Mouse (Mus musculus) heart, adult 2 months (tissue): Measurements from ENCODE around the gene Hdac4. TPM values are rescaled to one million over a fixed set of nuclear protein-coding genes. Genes with fewer than 3 reads are reported as not detected.

ENCODE experiments used
- DNase-seq, 2 experiments: peaks; one replicate each; pipeline ENCODE4 v3.0.0; 2021
- H3K27ac ChIP-seq: fragments of 200-600 bp; 2 replicates; pipeline ENCODE4 v1.8.1; 2022
- H3K27me3 ChIP-seq: fragments of 200-500 bp; 2 replicates; pipeline ENCODE4 v1.6.1; 2012; ENCODE audit warnings: mild to moderate bottlenecking, low read length, inconsistent platforms, mixed read lengths; ENCODE audit not compliant: control insufficient read depth, insufficient read depth
- H3K36me3 ChIP-seq: fragments of 200-500 bp; 2 replicates; pipeline ENCODE4 v1.6.1; 2012; ENCODE audit warnings: low read length, inconsistent platforms; ENCODE audit not compliant: control insufficient read depth, insufficient read depth
- H3K4me1 ChIP-seq: fragments of 200-500 bp; 2 replicates; pipeline ENCODE4 v1.6.1; 2011; ENCODE audit warnings: low read length; ENCODE audit not compliant: control insufficient read depth, insufficient read depth
- H3K4me3 ChIP-seq: fragments of 200-600 bp; 2 replicates; pipeline ENCODE4 v1.8.1; 2022
- H3K79me2 ChIP-seq: fragments of 200-500 bp; replicated peaks from 2 replicates; pipeline ENCODE4 v1.6.1; 2012; ENCODE audit warnings: mild to moderate bottlenecking, inconsistent platforms, low read length, moderate library complexity, mixed read lengths; ENCODE audit not compliant: control insufficient read depth, insufficient read depth
- H3K9ac ChIP-seq: fragments of 200-500 bp; 2 replicates; pipeline ENCODE4 v1.6.1; 2012; ENCODE audit warnings: low read depth, mild to moderate bottlenecking, control low read depth, inconsistent platforms, low read length, mixed read lengths
- CTCF ChIP-seq: fragments of 200-600 bp; IDR thresholded peaks from 2 replicates; pipeline ENCODE4 v1.8.1; 2022; ENCODE audit warnings: antibody characterized with exemption, mild to moderate bottlenecking, moderate library complexity
- EP300 ChIP-seq: fragments of 200-500 bp; IDR thresholded peaks from 2 replicates; pipeline ENCODE4 v1.6.1; 2011; ENCODE audit warnings: low read depth, low read length, control low read depth; ENCODE audit not compliant: insufficient read depth
- POLR2A ChIP-seq: fragments of 200-500 bp; IDR thresholded peaks from 2 replicates; pipeline ENCODE4 v1.6.1; 2011; ENCODE audit warnings: mild to moderate bottlenecking, low read depth, low read length, control low read depth; ENCODE audit not compliant: insufficient read depth
- WGBS: fragments of 180-500 bp; shearing (Covaris S2); methylation state at CpG from one replicate; pipeline ENCODE4 v1.1.7; 2018; 5-methylcytosine and 5-hydroxymethylcytosine counted together
- intact Hi-C: fragments of 180-260 bp; cut with DNase I; formaldehyde crosslinking; loops from one replicate; pipeline ENCODE4 v1.15.1; 2025
- polyA plus RNA-seq: library from polyadenylated mRNA; depleted of rRNA; stranded (reverse); fragments of >200 nt; gene quantifications from 2 replicates; pipeline ENCODE4 v1.2.3, GENCODE M21; 2012
- total RNA-seq, 2 experiments: library from RNA; stranded (reverse); gene quantifications; 2 replicates each; pipeline ENCODE4 v1.2.3; 2021

The Hdac4 gene
- total and polyA plus RNA-seq, 3 experiments: 15.6 to 45.1 (median 41.3) TPM

DNA sequence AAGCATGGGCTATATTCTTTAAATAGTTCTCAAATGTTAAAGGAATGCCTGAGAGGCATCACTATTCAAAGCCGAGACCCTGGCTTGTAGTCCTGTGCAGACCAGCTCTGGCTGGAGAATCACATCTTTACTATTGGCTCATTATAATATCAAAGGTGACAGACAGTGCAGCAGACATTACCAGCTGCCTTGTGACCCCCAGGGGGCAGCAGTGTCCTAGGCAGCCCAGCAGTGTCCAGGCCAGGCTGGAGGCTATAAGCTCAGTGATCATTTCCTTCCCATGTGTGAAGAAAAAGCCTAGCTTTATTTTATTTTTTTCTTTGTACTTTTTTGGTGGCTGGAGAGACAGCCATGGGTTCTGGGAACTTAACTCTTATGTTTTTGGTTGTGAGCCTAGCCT lies 233.2 kb downstream of the Hdac4 start:
- no peak overlapping the region for H3K4me3 ChIP-seq
- WGBS: 70% methylated on average over 1 of the region's 1 CpGs

DNA sequence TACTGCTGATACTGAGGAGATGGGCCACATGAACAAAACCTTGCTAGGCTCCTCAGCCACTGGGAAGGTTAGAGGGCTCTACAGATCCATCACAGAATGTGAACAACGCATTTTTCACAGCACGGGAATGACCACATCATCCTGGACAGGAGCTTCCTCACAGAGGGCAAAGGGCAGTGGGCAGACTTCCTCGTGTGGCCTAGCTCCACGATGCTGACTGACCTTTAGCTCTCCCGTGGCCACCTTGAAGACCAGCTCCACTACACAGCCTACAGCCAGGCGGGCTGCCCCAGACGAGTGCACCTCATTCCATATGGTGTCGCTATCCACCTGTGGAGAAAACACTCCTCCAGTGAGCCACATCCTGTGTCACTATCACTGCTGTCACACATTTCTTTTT lies 234.3 kb downstream of the Hdac4 start:
- H3K27ac ChIP-seq: no peak overlapping the region
- no peaks in the 10 kb centered on the region for H3K36me3 ChIP-seq
- no peak overlapping the region for H3K4me3 ChIP-seq
- intact Hi-C loops: loop anchor here (5.0 kb wide), 1 partner anchor 651 kb away; no protein-coding TSS in a partner anchor
- H3K4me1 ChIP-seq: no peaks in the 10 kb centered on the region
- no peak for DNase-seq
- TF ChIP-seq EP300 (no peak), CTCF (no peak), POLR2A (no peak)
- H3K27me3 ChIP-seq: no peaks in the 10 kb centered on the region
- 62% methylated on average over 8 of the region's 8 CpGs for WGBS
- H3K9ac ChIP-seq: no peak overlapping the region
- H3K79me2 ChIP-seq: no peaks in the 10 kb centered on the region

More for the DNA sequence above, 233.2 kb downstream of the Hdac4 start:
- H3K9ac ChIP-seq: no peak overlapping the region
- DNase-seq: peak; percentile 66 to 78
- TF ChIP-seq CTCF: peak; percentile 92
- TF ChIP-seq POLR2A: no peak
- 0 out of 2 replicates have a peak, but pooled peaks have one; percentile 23 for TF ChIP-seq EP300
- no peaks in the 10 kb centered on the region for H3K27me3 ChIP-seq
- H3K27ac ChIP-seq: no peak overlapping the region
- no peaks in the 10 kb centered on the region for H3K4me1 ChIP-seq
- no peaks in the 10 kb centered on the region for H3K79me2 ChIP-seq
- intact Hi-C loops: loop anchor here (1.0 to 5.0 kb wide), 3 partner anchors 399 to 650 kb away; no protein-coding TSS in a partner anchor
- no peaks in the 10 kb centered on the region for H3K36me3 ChIP-seq

- TF ChIP-seq POLR2A (no peak), EP300 (no peak), CTCF (no peak)
- Histone ChIP-seq H3K27ac (no peak overlapping the region), H3K4me1 (no peaks in the 10 kb centered on the region), H3K27me3 (no peaks in the 10 kb centered on the region), H3K79me2 (no peaks in the 10 kb centered on the region), H3K4me3 (no peak overlapping the region), H3K36me3 (no peaks in the 10 kb centered on the region), H3K9ac (no peak overlapping the region)
- intact Hi-C loops: loop anchor here (5.0 kb wide), 1 partner anchor 652 kb away; no protein-coding TSS in a partner anchor
- 72% methylated on average over 3 of the region's 3 CpGs for WGBS
- no peak for DNase-seq
Observed at GRCm38 (mm10) chr1:91959891-91960290, 235.6 kb downstream of the Hdac4 start.

DNA sequence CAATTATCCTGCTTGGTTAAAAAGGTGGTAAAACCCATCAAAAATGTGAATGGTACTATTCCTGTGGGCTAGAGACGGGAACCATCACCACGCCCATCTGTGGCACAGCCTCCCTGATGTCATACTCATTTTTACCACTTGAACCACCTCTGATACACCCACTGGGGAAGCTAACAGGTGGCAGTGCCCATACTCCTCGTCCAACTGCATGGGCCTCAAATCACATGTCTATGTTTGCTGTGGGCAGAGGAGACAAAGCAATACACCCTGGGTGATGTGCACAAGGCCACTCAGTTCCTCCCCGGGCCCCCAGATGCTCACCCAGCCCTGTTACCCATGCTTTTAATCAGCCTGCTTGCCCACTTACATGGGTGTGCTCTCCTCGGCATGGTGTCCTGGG lies 236.5 kb downstream of the Hdac4 start:
- Histone ChIP-seq H3K4me3 (no peak overlapping the region), H3K36me3 (no peaks in the 10 kb centered on the region), H3K9ac (no peak overlapping the region), H3K4me1 (no peaks in the 10 kb centered on the region), H3K27me3 (no peaks in the 10 kb centered on the region), H3K79me2 (no peaks in the 10 kb centered on the region), H3K27ac (no peak overlapping the region)
- no peak for TF ChIP-seq CTCF
- intact Hi-C loops: no loop called here
- WGBS: 90% methylated on average over 5 of the region's 5 CpGs
- no peak for DNase-seq

GRCm38 (mm10) chr1:91956229-91956628 lies 239.3 kb downstream of the Hdac4 start:
- intact Hi-C loops: no loop called here
- H3K27me3 ChIP-seq: no peaks in the 10 kb centered on the region
- 81% methylated on average over 4 of the region's 4 CpGs for WGBS
- no peaks in the 10 kb centered on the region for H3K4me1 ChIP-seq
- H3K36me3 ChIP-seq: no peaks in the 10 kb centered on the region
- no peaks in the 10 kb centered on the region for H3K79me2 ChIP-seq
- no peak overlapping the region for H3K4me3 ChIP-seq
- H3K27ac ChIP-seq: no peak overlapping the region
- no peak for TF ChIP-seq EP300
- no peak for TF ChIP-seq POLR2A
- no peak for TF ChIP-seq CTCF
- no peak overlapping the region for H3K9ac ChIP-seq
- DNase-seq: no peak

DNA sequence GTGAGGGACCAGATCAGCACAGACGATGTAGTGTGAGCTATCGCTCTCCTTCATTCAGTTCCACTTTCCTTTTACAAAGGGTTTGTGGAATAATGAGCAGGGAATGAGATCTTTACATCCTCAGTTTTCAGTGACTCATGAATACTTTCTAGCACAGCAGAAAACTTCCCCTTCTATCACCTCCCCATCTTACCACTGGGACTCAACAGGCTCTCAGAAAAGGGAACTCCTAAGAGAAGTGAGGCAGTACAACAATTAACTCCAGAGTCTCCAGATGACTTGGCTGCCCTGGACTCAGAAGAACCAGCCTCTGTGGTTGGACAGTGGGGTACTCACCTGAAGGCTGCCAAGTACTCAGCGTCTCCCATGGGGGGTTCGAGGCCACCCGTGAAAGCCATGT lies 240.5 kb downstream of the Hdac4 start:
- no peak overlapping the region for H3K9ac ChIP-seq
- no peaks in the 10 kb centered on the region for H3K36me3 ChIP-seq
- H3K4me1 ChIP-seq: no peaks in the 10 kb centered on the region
- no peaks in the 10 kb centered on the region for H3K79me2 ChIP-seq
- TF ChIP-seq POLR2A: no peak
- no peaks in the 10 kb centered on the region for H3K27me3 ChIP-seq
- H3K27ac ChIP-seq: no peak overlapping the region
- no peak for DNase-seq
- intact Hi-C loops: no loop called here
- H3K4me3 ChIP-seq: no peak overlapping the region
- WGBS: 83% methylated on average over 5 of the region's 5 CpGs

- WGBS: 88% methylated on average over 6 of the region's 6 CpGs
Observed at GRCm38 (mm10) chr1:91952912-91953311, 242.6 kb downstream of the Hdac4 start.

More at GRCm38 (mm10) chr1:91952912-91953311, 242.6 kb downstream of the Hdac4 start:
- Histone ChIP-seq H3K9ac (no peak overlapping the region), H3K27me3 (no peaks in the 10 kb centered on the region), H3K79me2 (no peaks in the 10 kb centered on the region), H3K27ac (no peak overlapping the region), H3K4me3 (no peak overlapping the region), H3K36me3 (no peaks in the 10 kb centered on the region), H3K4me1 (no peaks in the 10 kb centered on the region)
- DNase-seq: no peak
- intact Hi-C loops: no loop called here
- no peak for TF ChIP-seq CTCF
- no peak for TF ChIP-seq POLR2A
- TF ChIP-seq EP300: no peak
